Mouse (Mus musculus): ENCODE data around the gene Rpl13a.

- TF ChIP-seq CTCF (IDR thresholded peaks at IDR 0.05; ENCODE audit: borderline replicate concordance, extremely low read depth, insufficient read depth, insufficient read length) (no peak), POLR2A (IDR thresholded peaks at IDR 0.05; ENCODE audit: borderline replicate concordance, extremely low read depth, insufficient read depth, insufficient read length, poor library complexity, severe bottlenecking) (no peak)
These were observed 36.3 kb upstream of the Rpl13a start for GRCm38 (mm10) chr7:45164833-45165232.
